Mouse (Mus musculus): ENCODE results near the gene Akt3.

GRCm38 (mm10) chr1:177126674-177127073, 131.3 kb downstream of the Akt3 start:
- TF ChIP-seq CTCF (conservative IDR thresholded peaks at IDR 0.05; ENCODE audit: low read length) (no peak), POU5F1 (IDR thresholded peaks at IDR 0.05; ENCODE audit: borderline replicate concordance, low read length) (no peak), NANOG (IDR thresholded peaks at IDR 0.05; ENCODE audit: borderline replicate concordance, low read length) (no peak)

All from E14TG2a.4 (cell line).